Mouse (Mus musculus): Measurements from ENCODE around the gene Cfap46.

DNA sequence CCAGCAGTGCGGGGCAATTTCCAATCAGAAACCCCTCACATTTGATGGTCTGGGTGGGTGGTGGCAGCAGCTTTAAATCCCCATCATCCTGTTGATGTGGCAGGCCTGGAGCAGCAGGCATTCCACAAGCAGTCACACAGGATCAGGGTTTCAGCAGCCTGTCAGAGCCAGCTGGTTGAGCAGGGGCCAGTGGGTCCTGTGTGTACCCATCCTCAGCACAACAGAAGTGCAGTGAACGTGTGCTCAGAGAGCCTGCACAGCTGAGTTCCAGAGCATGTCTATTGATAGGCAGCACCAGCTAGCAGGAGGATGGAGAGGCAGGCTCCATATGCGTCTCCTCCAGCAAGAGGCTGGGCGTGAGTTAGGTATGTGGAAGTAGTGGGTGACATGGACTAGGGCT is 120.2 kb downstream of the Cfap46 start:
- TF ChIP-seq CTCF (IDR thresholded peaks at IDR 0.05; ENCODE audit: extremely low read depth, insufficient read length, insufficient replicate concordance, low read depth, low read length) (no peak), POLR2A (IDR thresholded peaks at IDR 0.05; ENCODE audit: low read depth, low read length) (no peak)
